Mouse (Mus musculus): ENCODE measurements around the gene Spz1. TPM values are rescaled to one million over a fixed set of nuclear protein-coding genes. Genes with fewer than 3 reads are reported as not detected.
A peak's percentile ranks its signal among the peaks of the same experiment; 100 is the strongest.
"Not testable (repeated sequence)": the region's sequence is repeated elsewhere in the genome, so short reads cannot be mapped to it uniquely, and the experiment has no call there.

Spz1 gene
- total RNA-seq (2022), result not detected

DNA sequence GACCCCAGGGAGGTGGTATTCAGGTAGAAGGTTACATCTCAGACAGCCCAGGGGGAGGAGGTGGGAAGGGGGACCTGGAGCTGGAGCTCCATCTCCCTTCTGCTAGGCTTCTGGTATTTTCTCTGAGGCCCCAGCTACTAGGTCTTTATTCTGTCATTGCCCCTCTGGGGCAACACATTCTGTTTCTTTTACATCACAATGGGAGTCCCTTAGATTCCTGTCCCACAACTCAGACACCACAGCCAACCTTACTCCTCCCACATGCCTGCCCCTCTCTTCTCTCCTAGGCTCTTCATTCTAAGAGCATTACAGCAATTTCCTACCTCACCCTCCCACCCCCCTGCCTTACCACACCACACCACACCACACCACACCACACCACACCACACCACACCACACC, at the start of gene Spz1:
Gene Spz1 (minus strand): TSS at position 101 of the 400 bp plus-strand sequence.
- no peak for DNase-seq

DNA sequence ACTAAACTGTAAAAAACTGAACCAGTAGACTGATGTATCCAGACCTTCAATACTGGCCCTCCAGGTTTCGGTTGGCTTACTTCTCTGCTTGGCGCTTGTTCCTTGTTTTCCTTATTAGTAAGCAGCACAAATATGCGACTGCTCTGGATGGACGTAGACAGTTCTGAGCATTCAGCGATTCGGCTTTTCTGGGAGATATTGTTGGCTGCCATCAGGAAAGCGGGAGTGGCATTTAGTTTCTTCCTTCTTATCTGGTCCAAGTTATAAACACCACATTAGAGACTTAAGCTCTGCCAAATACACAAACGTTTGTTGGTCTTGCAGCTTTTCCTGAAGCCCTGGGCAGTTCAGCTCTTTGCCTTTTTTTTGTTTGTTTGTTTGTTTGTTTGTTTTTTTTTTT, 40.5 kb upstream of the Spz1 start:
- DNase-seq, result no peak

DNA sequence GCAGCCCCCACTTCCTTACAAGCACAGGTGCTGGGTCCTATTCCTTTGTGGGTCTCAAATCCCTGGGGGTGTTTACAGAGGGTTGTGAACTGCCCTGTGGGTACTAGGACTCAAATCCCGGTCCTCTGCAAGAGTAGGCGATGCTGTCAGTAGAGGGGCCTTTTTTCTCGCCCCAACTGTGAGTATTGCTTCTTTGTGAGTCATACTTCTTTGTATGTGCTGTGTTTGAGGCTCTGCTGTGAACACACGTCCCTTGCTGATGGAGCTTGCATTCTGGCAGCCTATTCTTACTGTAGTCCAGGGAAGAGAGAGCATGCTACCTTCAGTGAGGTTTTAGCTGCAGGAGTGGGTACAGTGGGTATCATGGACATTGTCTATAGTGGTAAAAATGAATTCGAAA, 39.2 kb upstream of the Spz1 start:
- DNase-seq, result no peak

DNA sequence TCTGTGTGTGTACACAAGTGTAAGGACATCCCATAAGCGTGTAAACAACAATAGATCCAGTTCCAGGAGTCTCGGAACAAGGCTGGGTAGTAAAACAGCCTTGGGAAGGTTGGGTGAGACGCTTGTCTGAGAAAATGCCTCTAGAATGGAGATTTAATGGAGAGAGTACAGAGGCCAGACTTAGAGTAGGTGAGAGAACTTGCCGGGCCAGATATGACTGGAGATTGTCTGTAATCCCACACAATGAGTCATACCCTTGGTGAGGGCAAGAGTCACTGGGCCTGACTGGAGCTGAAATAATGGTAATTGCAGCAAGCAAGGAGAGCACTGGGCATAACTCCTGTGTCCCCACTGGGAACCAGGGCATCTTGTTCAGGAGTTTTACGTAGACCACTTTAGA, 37.1 kb upstream of the Spz1 start:
- no peak for DNase-seq

DNA sequence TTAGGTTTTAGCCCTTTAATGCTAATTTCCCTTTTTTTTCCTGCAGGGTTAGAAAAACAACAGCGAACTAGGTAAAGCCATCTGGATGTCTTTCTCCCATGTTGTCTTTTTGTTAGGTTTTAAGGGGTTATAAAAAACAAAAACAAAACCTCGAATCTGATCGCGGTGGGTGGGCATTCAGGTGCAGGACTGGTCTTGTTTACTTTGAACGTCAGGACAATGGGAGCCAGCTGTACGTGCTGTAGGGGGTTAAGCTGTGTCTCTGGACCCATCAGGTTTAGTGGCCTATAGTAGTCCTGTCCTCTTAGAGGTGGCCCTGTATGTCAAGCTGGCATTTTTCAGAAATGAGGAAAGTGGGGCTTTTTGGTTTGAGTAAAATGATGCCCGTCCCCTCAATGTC, 35.9 kb upstream of the Spz1 start:
- no peak for DNase-seq

DNA sequence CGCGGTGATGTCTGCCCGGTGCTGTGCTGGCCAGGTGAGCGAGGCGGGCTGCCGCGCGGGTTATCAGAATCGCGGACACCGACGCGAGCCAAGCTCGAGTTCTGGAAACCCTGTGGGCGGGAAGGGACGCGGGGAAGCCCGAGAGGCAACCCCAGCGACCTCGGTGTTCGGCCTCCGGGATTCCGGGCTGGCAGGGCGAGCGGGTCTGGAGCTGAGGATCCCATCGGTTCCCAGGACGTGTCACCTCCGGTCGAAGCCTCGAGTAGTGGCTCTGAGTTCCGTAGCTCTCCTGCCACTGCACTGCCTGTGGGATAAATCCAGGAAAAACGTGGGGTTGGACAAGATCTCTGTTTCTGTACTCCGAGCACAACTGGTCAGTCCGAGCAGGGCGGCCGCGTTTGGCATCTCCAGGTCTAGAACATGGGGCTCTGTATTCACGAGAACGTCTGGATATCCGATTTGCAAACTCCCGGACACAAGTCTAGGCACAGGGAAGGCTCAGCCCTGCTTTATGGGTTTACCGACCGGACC, 35.3 kb upstream of the Spz1 start:
- DNase-seq, result peak; percentile 48

DNA sequence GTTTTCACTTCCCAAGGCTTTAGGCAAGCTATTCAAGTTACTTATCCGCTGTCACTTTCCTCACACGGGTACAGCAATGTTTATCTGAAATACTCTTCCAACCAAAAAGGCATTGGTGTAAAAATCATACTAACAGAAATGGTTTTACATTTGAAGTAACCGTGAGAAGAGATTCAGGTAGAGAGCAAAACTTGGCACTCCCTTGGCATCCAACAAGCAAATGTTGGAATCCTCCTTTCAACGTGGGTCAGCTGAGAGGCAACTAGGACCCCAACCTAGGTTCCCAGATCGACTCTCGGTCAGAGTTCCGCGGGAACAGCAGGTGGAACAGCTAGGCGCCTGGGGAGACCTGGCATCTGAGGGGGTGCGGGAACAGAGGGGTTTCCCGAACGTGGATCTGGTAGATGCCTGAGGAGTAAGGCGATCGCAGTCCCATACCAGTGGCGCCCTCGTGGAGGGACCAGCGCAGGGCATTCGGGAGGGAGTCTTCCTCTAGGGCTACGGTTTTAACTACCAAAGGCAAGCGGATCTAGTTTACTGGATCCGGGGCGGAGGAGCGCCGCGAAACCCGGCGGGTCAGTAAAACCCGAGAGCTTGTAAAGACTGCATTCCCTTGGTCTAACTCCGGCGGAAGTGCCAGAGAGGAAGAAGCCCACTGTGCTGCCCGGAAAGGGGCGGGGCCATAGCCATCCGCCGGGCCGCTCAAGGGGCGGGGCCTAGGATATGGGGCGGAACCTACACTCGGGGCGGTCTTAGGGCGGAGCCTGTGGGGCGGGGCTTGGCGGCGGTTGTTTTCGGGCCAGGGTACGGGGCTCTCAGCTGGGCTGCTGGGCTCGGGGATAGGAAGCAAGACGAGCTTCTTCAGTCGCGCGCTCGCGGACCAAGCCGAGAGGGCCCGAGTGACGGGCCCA, 34.6 kb upstream of the Spz1 start, which contains the start of gene Serinc5:
Gene Serinc5 (plus strand): TSS at position 781 of the 911 bp plus-strand sequence.
- peak; percentile 95 for DNase-seq

DNA sequence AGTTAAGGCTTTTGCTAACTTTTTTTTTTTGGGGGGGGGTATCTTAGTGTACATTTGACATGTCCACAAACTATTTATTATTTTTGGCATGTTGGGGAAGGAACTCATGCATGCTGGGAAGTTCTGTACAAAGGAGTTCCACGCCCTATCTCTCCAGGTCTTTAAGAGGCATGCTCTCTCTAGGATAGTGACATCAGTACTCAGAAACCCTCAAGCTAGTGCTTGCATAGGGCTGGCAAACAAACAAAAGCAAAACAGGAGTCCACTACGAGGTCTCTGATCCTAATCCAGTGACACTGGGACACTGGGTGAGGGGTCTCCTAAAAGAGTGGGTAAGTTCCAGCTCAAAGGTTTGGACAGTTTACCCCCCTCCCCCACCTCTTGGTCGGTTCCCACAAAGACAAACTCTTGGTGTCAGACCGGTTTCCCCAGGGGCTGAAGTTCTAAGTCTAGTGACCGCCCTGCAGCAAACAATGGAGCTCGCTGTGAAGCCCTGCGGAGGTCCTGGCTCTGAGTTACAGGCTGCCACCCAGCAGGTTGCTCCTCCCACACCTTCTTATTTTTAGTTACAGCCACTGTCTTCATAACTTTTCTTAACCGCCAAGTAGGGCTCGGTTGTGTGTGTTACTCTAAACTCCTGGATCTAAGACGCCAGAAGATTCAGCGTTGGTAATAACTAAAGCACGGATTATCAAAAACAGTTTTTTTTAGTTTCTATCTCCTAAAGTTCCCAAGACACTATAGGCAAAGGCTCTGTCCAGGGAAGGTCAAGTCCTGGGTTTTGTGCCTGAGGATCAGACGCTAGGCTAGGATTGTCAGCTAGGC, 33.7 kb upstream of the Spz1 start:
- no peak for DNase-seq

DNA sequence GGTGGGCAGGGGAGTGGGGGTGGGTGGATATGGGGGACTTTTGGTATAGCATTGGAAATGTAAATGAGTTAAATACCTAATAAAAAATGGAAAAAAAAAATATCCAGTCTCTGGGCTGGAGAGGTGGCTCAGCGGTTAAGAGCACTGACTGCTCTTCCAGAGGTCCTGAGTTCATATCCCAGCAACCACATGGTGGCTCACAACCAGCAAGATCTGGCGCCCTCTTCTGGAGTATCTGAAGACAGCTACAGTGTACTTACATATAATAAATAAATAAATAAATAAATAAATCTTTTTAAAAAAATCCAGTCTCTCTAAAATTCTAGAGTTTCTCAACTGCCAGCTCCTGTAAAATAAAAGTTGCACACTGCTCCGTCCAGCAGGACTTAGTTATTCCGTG, 29.3 kb upstream of the Spz1 start:
- not testable (repeated sequence) for DNase-seq

DNA sequence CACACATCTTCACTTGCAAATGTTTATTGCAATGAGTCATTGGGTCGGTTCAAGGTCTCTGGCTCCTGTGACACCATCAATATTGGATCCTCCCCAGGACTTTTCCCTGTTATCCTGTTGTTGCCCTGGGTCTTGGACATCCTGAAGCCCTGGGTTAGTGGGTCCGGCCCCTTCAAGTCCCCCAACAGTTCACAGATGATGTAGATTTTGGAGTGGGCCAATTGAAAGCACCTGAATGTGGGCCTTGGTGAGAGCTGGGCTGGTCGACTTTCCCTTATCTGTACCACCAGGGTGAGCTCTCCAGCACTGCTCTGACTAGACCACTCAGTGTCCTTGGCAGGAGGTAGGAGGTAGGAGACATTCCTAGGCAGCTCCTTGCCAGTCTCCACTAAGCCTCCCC, 19.5 kb upstream of the Spz1 start:
- DNase-seq, result no peak

DNA sequence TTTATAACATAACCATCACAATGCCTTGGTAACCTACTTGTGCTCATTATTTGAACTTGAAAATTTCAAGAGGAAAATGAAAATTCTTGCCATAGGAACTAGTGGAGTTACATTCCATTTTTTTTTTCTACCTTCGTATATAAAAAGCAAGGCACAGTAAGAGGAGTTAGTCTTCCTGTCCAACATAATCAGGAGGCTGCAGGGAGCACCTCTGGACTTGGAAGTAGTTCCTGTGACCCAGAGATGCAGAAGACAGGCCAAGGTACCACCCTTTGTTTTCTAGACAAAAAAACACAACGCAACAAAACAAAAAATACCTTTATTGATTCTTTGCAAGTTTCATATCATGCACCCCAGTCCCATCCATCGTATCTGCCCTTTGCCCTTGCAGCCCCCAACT, 18.9 kb upstream of the Spz1 start:
- DNase-seq, result no peak

DNA sequence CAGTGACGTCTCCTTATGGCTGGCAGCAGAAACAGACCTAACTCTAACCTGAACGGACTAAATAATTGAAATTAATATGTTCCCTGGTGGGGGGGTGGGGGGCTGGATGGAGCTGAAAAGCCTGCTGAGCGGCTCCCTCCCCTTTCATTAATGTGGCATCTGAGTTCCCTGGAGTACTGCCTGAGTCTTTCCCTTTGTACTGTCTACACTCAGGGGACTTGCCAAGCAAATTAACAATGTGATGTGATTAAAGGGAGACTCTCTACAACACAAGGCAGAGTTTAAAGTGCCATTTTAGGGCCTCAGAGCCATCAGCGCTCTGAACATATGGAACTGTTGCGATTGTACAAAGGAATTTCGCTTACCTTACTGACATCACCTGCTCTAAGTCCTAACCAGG, 18.5 kb upstream of the Spz1 start:
- no peak for DNase-seq

DNA sequence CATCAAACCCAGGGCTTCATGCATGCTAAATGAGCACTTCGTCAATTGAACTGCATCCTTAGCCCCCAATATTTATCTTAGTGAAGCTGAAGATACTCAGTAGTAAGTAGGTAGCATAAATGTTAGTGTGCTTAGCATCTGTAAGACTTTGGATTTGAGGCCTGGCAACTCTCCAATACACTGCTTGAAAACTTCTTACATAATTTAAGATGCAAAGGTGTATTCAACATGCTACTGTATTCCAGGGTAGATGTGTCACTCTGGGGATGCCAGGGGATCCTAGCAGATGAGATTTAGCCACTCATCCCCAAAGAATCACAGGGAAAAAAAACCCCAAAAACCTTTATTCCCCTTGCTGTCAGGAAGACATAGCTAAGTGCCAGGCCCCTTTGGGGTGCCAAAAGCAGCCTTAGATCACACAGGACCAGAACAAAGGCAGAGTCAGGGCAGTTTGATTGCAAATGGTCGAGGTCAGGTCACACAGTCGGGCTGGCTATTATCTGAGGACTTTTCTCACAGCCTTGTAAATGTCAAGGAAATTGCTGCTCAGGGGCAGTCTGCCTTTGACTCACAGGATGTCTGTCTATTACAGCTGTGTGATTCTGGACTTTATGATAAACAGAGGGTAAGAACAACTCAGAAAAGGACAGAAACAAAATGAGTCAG, 17.9 kb upstream of the Spz1 start:
- DNase-seq, result peak; percentile 54

DNA sequence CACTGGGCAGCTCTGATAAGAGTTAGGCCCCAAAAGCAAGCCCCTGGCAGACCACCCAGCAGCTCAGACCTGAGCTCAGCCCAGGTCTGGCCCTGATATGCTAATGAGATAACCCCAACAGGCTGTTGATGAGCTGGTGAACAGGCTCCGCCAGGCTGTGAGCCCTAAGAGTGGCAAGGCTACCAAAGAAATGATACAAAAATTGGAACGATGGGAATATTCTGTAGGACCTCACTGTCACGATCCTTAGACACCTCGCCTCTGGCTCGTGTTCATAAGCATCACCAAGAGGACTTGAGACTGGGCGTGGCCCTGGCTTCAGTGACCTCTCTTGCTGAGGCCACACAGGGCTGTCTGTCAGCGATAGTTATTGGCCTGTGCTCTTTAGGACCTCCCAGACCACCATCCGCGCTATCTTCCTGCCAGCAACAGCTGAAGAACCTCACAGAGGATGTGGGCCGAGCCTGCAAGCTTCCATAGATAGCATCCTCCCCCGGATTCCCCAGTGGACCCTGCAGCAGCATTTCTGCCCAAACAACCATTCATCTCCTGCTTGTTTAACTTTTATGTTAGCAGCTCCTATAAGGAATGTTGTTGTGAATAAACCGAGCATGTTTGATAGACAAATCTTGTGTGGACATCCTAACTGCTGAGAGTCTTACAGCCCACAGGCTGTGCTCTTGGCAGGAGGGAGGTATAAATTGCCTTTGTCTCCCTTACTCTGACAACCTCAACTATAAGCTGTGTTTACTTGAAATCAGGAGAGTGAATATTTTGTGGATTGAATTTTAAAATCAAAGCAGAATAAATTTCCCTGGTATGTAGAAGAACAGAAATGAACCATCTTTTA, 17.0 kb upstream of the Spz1 start:
- no peak for DNase-seq

DNA sequence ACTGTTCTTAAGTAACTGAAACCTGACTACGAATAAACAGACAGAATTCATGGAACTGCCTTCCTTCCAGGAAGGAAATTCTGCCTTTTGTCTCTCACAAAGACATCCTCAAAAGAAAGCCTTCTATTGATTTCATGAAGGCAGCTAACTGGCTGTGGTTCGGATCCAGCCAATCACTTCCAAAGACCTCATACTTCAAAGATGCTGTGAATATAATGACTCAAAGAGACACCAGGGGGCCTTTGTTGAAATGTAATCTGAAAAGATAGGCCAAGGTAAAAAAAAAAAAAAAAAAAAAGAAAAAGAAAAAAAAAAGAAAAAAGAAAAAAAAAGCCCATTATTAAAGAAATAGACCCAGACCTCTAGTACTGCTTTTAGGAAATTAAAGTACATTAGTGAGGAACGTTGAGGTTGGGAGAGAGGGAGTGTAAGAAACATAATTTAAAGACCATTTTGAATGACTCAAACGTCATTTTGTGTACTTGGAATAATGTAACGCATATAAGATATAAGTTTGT, 16.4 kb upstream of the Spz1 start:
- DNase-seq, result no peak

DNA sequence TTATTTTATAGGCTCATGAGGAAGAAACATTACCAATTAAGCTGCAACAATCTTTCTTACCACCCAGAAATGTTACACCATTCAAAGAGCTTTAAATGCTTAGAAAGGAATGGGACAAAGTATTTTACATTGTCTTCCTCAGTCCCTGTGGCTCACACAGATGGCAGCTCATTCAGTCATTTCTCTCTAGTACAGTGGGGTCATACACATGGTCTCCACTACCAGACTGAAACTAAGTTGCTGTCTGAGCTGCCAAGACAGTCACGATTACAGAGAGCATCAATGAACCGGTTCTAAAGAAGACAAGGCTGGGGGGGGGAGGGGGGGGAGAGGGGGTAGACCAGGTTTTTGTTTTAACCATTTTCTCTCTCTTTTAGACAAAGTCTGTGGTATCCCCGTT, 15.3 kb upstream of the Spz1 start:
- DNase-seq, result no peak

DNA sequence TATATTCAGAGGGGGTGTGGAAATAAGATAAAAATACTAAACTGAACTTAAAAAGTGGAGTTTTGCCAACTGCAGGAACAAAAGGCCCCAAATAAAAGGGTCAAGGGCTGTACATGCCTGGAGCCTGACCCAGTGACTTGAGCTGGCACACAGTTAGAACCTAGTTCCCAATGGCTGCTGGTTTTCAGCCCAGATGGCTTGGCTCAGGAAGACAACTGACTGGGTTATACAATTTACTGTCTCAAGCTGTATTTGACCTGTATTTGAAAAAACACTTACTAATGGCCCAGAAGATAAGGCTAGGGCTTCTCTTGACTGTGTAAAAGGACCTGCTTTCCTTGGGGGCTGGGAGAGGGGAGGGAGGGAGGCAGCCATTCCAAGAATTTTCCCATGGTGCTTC, 13.3 kb upstream of the Spz1 start:
- no peak for DNase-seq

DNA sequence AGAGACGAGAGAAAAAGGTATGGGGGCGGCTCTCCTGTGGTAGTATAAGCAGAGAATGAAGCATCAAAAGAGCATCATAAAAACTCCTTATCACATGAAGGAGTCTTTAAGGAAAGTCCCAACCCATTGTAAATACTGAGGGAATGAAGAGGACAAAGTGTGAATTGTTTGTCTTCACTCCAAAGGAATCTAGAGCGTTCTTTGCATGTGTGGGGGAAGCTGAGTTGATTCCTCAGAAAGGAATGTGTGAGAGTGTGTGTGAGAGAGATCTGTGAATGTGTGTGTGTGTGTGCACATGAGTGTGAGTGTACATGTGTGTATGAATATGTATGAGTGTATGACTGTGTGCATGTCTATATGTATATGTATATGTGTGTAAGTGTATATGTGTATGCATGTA, 12.7 kb upstream of the Spz1 start:
- DNase-seq, result no peak

DNA sequence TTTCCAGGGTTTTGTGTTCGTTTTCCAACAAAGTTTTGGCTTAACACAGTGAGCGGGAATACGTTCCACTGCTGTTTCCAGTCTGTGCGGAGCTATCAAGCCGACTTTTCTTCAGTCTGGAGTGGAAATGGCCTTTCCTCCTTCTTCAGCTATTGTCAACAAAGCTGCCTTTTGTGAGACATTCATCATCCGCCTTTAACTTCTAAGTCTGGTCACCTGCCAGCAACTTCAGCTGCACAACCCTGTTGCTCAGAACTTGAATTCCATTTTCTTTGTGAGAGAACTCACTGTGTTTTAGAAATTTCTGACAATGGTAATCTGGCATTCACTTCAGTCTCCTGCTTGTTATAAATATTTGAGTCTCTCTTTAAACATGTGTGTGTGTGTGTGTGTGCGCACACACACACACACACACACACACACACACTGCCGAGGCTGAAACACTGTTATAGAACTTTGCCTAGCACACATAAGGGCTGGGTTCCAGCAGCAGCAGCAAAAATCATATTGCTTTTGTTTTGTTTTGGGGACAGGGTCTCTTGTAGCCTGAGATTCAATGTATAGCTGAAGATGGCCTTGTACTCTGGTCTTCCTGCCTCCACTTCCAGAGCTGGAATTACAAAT, 8.2 kb upstream of the Spz1 start:
- DNase-seq, result no peak

DNA sequence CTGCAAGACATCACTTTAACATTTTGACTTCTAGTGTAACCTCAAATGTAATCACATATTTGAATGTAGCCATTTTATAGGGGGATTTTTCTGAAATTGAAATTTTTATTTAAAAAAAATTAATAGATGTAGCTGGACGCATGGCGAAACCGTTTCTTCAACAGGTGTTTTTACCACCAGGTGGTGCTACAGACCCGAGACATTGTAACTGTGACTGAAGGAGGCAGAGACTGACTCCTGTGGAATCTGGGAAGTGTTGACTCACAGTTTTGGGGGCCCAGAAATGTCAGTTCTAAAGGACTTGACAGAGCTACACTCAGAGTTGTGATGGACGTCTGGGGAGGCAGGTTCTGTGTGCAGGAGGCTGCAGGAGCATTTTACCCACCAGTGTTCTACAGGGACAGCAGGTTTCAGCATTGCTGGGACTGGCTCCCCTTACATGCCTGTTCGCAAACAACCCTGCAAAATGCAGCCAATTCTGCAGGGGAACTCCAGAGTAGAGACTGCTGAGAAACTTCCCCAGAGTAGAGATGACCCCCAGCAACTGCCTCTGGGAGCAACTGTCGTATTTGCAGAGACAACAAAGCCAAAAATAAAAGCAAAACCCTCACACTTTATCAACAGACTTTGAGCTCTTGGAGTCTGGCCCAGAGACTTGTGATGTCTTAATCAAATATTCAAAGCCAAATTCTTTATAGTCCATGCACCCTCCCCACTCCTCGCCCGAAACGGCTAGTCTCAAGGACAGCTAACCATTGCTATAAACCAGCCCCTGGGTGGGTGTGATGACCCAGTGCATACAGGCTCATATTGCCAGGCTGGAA, 4.5 kb upstream of the Spz1 start:
- peak; percentile 52 for DNase-seq

Data from adrenal gland, adult 8-10 months (tissue).